Mouse (Mus musculus): ENCODE data around the gene Mef2d.

- TF ChIP-seq MAFK (IDR thresholded peaks at IDR 0.05; ENCODE audit: insufficient read depth, low read depth, low read length) (no peak), ZNF384 (IDR thresholded peaks at IDR 0.05; ENCODE audit: low read depth, low read length) (no peak)
Observed at GRCm38 (mm10) chr3:88158991-88159390, 16.8 kb downstream of the Mef2d start.
